Mouse (Mus musculus) kidney, embryonic 15.5 days (tissue): Measurements from ENCODE around the gene Pld1. TPM values are rescaled to one million over a fixed set of nuclear protein-coding genes. Genes with fewer than 3 reads are reported as not detected.

ENCODE experiments used
- ATAC-seq: fragments of 200-750 bp; cut with Nextera tagmentation; replicated peaks from 2 replicates; pipeline ENCODE4 v1.8.0; 2017; ENCODE audit warnings: moderate TSS enrichment; ENCODE audit not compliant: low FRiP score
- H3K27ac ChIP-seq: fragments of 300-500 bp; sonication (generic); 2 replicates; pipeline ENCODE4 v1.5.1; 2015; ENCODE audit warnings: mild to moderate bottlenecking, inconsistent platforms
- H3K27me3 ChIP-seq: fragments of 300-500 bp; sonication (generic); 2 replicates; pipeline ENCODE4 v1.6.1; 2015; ENCODE audit warnings: inconsistent platforms
- H3K36me3 ChIP-seq: fragments of 300-500 bp; sonication (generic); 2 replicates; pipeline ENCODE4 v1.6.1; 2015; ENCODE audit warnings: inconsistent platforms
- H3K4me1 ChIP-seq: fragments of 300-500 bp; sonication (generic); 2 replicates; pipeline ENCODE4 v1.6.1; 2015; ENCODE audit warnings: inconsistent platforms
- H3K4me2 ChIP-seq: fragments of 300-500 bp; sonication (generic); 2 replicates; pipeline ENCODE4 v1.6.1; 2015; ENCODE audit warnings: moderate library complexity, mild to moderate bottlenecking, inconsistent platforms
- H3K4me3 ChIP-seq: fragments of 300-500 bp; sonication (generic); replicated peaks from 2 replicates; pipeline ENCODE4 v1.5.1; 2015; ENCODE audit warnings: mild to moderate bottlenecking, inconsistent platforms
- H3K9ac ChIP-seq: fragments of 300-500 bp; sonication (generic); 2 replicates; pipeline ENCODE4 v1.6.1; 2015; ENCODE audit warnings: mild to moderate bottlenecking, inconsistent platforms
- H3K9me3 ChIP-seq: fragments of 300-500 bp; sonication (generic); replicated peaks from 2 replicates; pipeline ENCODE4 v1.6.1; 2016; ENCODE audit warnings: inconsistent platforms
- WGBS: fragments of 180-500 bp; shearing (Covaris S2); methylation state at CpG from one replicate; pipeline ENCODE4 v1.1.7; 2015; ENCODE audit warnings: mixed read lengths; 5-methylcytosine and 5-hydroxymethylcytosine counted together
- polyA plus RNA-seq: library from polyadenylated mRNA; unstranded; fragments of >200 nt; fragmentation: Nextera tagmentation; extraction: Ambion mirVana; gene quantifications from 2 replicates; pipeline ENCODE4 v1.2.1, GENCODE M21; 2015

Gene Pld1
- polyA plus RNA-seq, 1 experiment from 2014 or later: 5.0 TPM

DNA sequence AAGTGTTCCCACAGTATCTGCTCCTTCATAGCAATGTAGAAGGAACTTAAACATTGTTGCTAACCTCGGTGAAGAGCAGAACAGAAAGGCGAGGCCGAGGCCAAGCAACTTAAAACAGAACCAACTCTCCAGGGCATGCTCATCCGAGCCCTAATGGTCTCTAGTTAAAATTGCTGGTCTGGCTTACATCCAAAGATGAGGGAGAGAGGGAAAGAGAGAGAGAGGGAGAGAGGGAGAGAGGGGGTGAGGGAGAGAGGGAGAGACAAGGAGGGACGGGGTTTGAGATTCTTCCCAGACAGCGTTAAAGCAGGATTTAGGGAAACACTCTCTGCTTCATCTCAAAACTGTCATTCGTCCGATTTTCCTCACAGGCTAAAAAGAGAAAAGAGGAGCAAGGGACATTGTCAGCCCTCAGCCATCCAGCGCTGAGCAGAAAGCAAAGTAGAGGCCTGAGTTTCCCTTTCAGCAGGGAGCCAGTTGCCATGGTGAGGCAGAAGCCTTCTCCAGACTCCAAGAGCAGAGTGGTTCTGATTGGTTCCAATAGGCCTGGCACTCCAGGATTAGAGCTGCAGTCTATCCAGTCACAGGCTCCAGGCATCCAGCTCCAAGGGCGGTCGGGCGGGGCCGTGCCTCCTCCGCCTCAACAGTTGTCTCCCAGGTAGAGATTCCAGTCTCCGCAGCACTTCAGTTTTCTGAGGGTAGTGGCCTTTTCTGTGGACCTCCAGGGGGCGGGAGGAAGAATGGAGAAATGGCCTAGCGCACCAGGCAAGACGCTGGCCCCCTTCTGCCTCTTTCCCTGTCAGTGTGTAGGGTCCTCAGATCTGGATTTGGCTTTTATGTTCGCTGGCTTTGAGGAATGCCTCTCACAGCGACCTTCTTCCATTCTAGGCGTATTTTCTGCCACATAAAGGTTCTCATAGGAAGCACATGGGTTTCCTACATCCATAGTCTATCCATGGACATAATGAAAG is 237.8 kb downstream of the Pld1 start:
- Histone ChIP-seq H3K9me3 (no peaks in the 10 kb centered on the region), H3K27me3 (no peaks in the 10 kb centered on the region), H3K4me1 (peaks cover 11% of the 10 kb centered on the region; the same call in 1 of the 2 replicates), H3K27ac (no peak overlapping the region), H3K4me2 (peak overlapping the region; percentile 25; the same call in 1 of the 2 replicates), H3K9ac (no peak overlapping the region), H3K4me3 (no peak overlapping the region; the same call in 1 of the 2 replicates), H3K36me3 (no peaks in the 10 kb centered on the region)
- 24% methylated on average over 21 of the region's 21 CpGs for WGBS
- peak; percentile 83 for ATAC-seq

DNA sequence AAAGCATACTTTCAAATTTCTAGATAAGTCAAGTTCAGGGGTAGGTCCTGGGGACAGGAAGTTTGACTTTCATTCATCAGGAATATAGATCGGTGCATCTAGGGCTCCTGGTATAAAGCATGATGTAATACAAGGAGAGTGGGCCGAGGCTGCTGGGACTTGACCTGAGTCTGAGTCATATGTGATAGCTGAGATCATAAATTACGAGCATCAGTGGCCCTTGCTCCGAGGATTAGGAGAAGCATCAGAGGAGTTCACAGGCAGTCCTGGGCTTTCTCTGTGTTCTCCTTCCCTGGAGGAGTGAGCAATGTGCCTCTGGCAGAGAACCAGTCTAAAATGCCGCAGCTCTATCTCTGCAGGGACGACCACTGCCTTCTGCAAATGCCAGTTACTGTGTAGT is 239.8 kb downstream of the Pld1 start:
- H3K4me3 ChIP-seq: no peak overlapping the region
- ATAC-seq: no peak
- no peak overlapping the region for H3K9ac ChIP-seq
- no peaks in the 10 kb centered on the region for H3K27me3 ChIP-seq
- no peaks in the 10 kb centered on the region for H3K36me3 ChIP-seq
- WGBS: 54% methylated on average over 6 of the region's 6 CpGs
- no peak overlapping the region for H3K4me2 ChIP-seq
- H3K9me3 ChIP-seq: no peaks in the 10 kb centered on the region
- no peak overlapping the region for H3K27ac ChIP-seq
- peaks cover 6% of the 10 kb centered on the region; the same call in 1 of the 2 replicates for H3K4me1 ChIP-seq

Other genes with a start within 250 kb of the Pld1 start
- gene Fndc3b, start 227.4 kb upstream of the Pld1 start, polyA plus RNA-seq: 27.9 and 32.8 TPM in 2 replicates
- not detected in 2 replicates for gene Tmem212, start 42.3 kb upstream of the Pld1 start, polyA plus RNA-seq